Mouse (Mus musculus): ENCODE results near the gene Gcc2.
"Not testable (repeated sequence)": the region's sequence is repeated elsewhere in the genome, so short reads cannot be mapped to it uniquely, and the experiment has no call there.

DNA sequence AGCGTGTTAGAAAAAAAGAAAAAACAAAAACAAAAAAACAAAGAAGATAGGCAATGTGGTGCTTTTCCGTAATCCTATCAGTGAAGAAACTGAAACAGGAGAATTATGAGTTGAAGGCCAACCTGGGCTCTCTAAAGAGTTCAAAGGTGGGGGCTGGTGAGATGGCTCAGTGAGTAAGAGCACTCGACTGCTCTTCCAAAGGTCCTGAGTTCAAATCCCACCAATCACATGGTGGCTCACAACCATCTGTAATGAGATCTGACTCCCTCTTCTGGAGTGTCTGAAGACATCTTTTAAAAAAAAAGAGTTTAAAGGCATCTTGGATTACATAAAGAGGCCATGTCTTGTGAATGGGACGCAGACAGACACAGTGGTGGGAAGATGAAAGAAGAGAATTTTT lies 81.8 kb downstream of the Gcc2 start:
- TF ChIP-seq POU5F1 (IDR thresholded peaks at IDR 0.05; ENCODE audit: borderline replicate concordance, low read length); NANOG (IDR thresholded peaks at IDR 0.05; ENCODE audit: borderline replicate concordance, low read length); CTCF (conservative IDR thresholded peaks at IDR 0.05; ENCODE audit: low read length): not testable (repeated sequence)
